Mouse (Mus musculus) hindbrain, embryonic 11.5 days (tissue): ENCODE results near the gene Fam185a. TPM values are rescaled to one million over a fixed set of nuclear protein-coding genes. Genes with fewer than 3 reads are reported as not detected.

ENCODE experiments used
- ATAC-seq: fragments of 200-750 bp; cut with Nextera tagmentation; 2 replicates; pipeline ENCODE4 v1.8.0; 2017; ENCODE audit warnings: mild to moderate bottlenecking, moderate TSS enrichment, moderate library complexity; ENCODE audit not compliant: low FRiP score
- DNase-seq: peaks from one replicate; pipeline ENCODE4 v3.0.0-alpha.2; 2015; ENCODE audit warnings: low spot score
- H3K27ac ChIP-seq: fragments of 300-500 bp; sonication (generic); 2 replicates; pipeline ENCODE4 v1.5.1; 2014; ENCODE audit warnings: mild to moderate bottlenecking, low read depth, low read length
- H3K27me3 ChIP-seq: fragments of 300-500 bp; sonication (generic); 2 replicates; pipeline ENCODE4 v1.6.1; 2014; ENCODE audit warnings: mild to moderate bottlenecking, low read length, moderate library complexity, mixed read lengths; ENCODE audit not compliant: control insufficient read depth, insufficient read depth
- H3K36me3 ChIP-seq: fragments of 300-500 bp; sonication (generic); 2 replicates; pipeline ENCODE4 v1.6.1; 2014; ENCODE audit warnings: mild to moderate bottlenecking, low read length, moderate library complexity, mixed read lengths; ENCODE audit not compliant: control insufficient read depth, insufficient read depth
- H3K4me1 ChIP-seq: fragments of 300-500 bp; sonication (generic); replicated peaks from 2 replicates; pipeline ENCODE4 v1.6.1; 2014; ENCODE audit warnings: low read length, mixed read lengths; ENCODE audit not compliant: control insufficient read depth, insufficient read depth
- H3K4me2 ChIP-seq: fragments of 300-500 bp; sonication (generic); replicated peaks from 2 replicates; pipeline ENCODE4 v1.6.1; 2014; ENCODE audit warnings: mild to moderate bottlenecking, low read depth, low read length
- H3K4me3 ChIP-seq: fragments of 300-500 bp; sonication (generic); 2 replicates; pipeline ENCODE4 v1.5.1; 2014; ENCODE audit warnings: low read depth, low read length
- H3K9ac ChIP-seq: fragments of 300-500 bp; sonication (generic); 2 replicates; pipeline ENCODE4 v1.6.1; 2014; ENCODE audit warnings: low read depth, low read length
- H3K9me3 ChIP-seq: fragments of 300-500 bp; sonication (generic); 2 replicates; pipeline ENCODE4 v1.6.1; 2016; ENCODE audit warnings: low read length; ENCODE audit not compliant: control insufficient read depth
- WGBS: fragments of 180-500 bp; shearing (Covaris S2); extraction: QIAGEN DNeasy Blood & Tissue Kit; methylation state at CpG from one replicate; pipeline ENCODE4 v1.1.7; 2014; 5-methylcytosine and 5-hydroxymethylcytosine counted together
- polyA plus RNA-seq: library from polyadenylated mRNA; unstranded; fragments of >200 nt; fragmentation: Nextera tagmentation; extraction: Ambion mirVana; gene quantifications from 2 replicates; pipeline ENCODE4 v1.2.1, GENCODE M21; 2014

Gene Fam185a
- polyA plus RNA-seq, 1 experiment from 2014 or later = 5.7 TPM

- DNase-seq = no peak
- 98% methylated on average over 4 of the region's 4 CpGs for WGBS
Observed at GRCm38 (mm10) chr5:21386432-21386831, 38.3 kb upstream of the Fam185a start.

GRCm38 (mm10) chr5:21387340-21387739 is 37.4 kb upstream of the Fam185a start:
- no peaks in the 10 kb centered on the region for H3K36me3 ChIP-seq
- no peak overlapping the region for H3K9ac ChIP-seq
- no peaks in the 10 kb centered on the region for H3K9me3 ChIP-seq
- DNase-seq (no peak), ATAC-seq (no peak)
- no peak overlapping the region for H3K27ac ChIP-seq
- H3K4me1 ChIP-seq = no peaks in the 10 kb centered on the region
- H3K4me2 ChIP-seq = no peak overlapping the region
- H3K27me3 ChIP-seq = no peaks in the 10 kb centered on the region
- no peak overlapping the region for H3K4me3 ChIP-seq

More at GRCm38 (mm10) chr5:21386432-21386831, 38.3 kb upstream of the Fam185a start:
- Histone ChIP-seq H3K9ac (no peak overlapping the region), H3K4me3 (no peak overlapping the region), H3K27ac (no peak overlapping the region), H3K4me1 (no peaks in the 10 kb centered on the region), H3K27me3 (no peaks in the 10 kb centered on the region), H3K9me3 (no peaks in the 10 kb centered on the region), H3K4me2 (no peak overlapping the region), H3K36me3 (no peaks in the 10 kb centered on the region)
- no peak for ATAC-seq

GRCm38 (mm10) chr5:21388855-21389254 is 35.9 kb upstream of the Fam185a start:
- DNase-seq (no peak), ATAC-seq (no peak)
- 74% methylated on average over 4 of the region's 4 CpGs for WGBS
- no peak overlapping the region for H3K9ac ChIP-seq
- H3K27me3 ChIP-seq = no peaks in the 10 kb centered on the region
- H3K27ac ChIP-seq = no peak overlapping the region
- H3K4me3 ChIP-seq = no peak overlapping the region
- H3K4me1 ChIP-seq = no peaks in the 10 kb centered on the region
- no peaks in the 10 kb centered on the region for H3K36me3 ChIP-seq
- no peak overlapping the region for H3K4me2 ChIP-seq
- no peaks in the 10 kb centered on the region for H3K9me3 ChIP-seq

- no peak for ATAC-seq
- 70% methylated on average over 12 of the region's 13 CpGs for WGBS
Observed at GRCm38 (mm10) chr5:21391616-21392384, 33.0 kb upstream of the Fam185a start.

GRCm38 (mm10) chr5:21394562-21394961 is 30.2 kb upstream of the Fam185a start:
- no peak overlapping the region for H3K4me2 ChIP-seq
- H3K27ac ChIP-seq = no peak overlapping the region
- no peaks in the 10 kb centered on the region for H3K9me3 ChIP-seq
- ATAC-seq = no peak
- H3K9ac ChIP-seq = no peak overlapping the region
- no peaks in the 10 kb centered on the region for H3K4me1 ChIP-seq
- no peaks in the 10 kb centered on the region for H3K27me3 ChIP-seq
- no peaks in the 10 kb centered on the region for H3K36me3 ChIP-seq
- 77% methylated on average over 2 of the region's 2 CpGs for WGBS
- no peak for DNase-seq
- no peak overlapping the region for H3K4me3 ChIP-seq

More at GRCm38 (mm10) chr5:21391616-21392384, 33.0 kb upstream of the Fam185a start:
- no peak for DNase-seq
- no peak overlapping the region for H3K4me3 ChIP-seq
- H3K4me2 ChIP-seq = no peak overlapping the region
- no peaks in the 10 kb centered on the region for H3K4me1 ChIP-seq
- H3K27me3 ChIP-seq = no peaks in the 10 kb centered on the region
- H3K9ac ChIP-seq = no peak overlapping the region
- H3K9me3 ChIP-seq = no peaks in the 10 kb centered on the region
- H3K27ac ChIP-seq = no peak overlapping the region
- H3K36me3 ChIP-seq = no peaks in the 10 kb centered on the region

GRCm38 (mm10) chr5:21395205-21395840 is 29.4 kb upstream of the Fam185a start:
- ATAC-seq (no peak), DNase-seq (no peak)
- H3K9ac ChIP-seq = no peak overlapping the region
- H3K27me3 ChIP-seq = no peaks in the 10 kb centered on the region
- H3K4me2 ChIP-seq = no peak overlapping the region
- H3K4me3 ChIP-seq = no peak overlapping the region
- H3K27ac ChIP-seq = no peak overlapping the region
- no peaks in the 10 kb centered on the region for H3K36me3 ChIP-seq
- 60% methylated on average over 7 of the region's 7 CpGs for WGBS
- H3K9me3 ChIP-seq = no peaks in the 10 kb centered on the region
- no peaks in the 10 kb centered on the region for H3K4me1 ChIP-seq

GRCm38 (mm10) chr5:21411261-21411666 is 13.5 kb upstream of the Fam185a start:
- Histone ChIP-seq H3K36me3 (no peaks in the 10 kb centered on the region), H3K9ac (no peak overlapping the region), H3K9me3 (no peaks in the 10 kb centered on the region), H3K27ac (no peak overlapping the region), H3K4me1 (no peaks in the 10 kb centered on the region), H3K4me3 (no peak overlapping the region), H3K27me3 (no peaks in the 10 kb centered on the region), H3K4me2 (no peak overlapping the region)
- 87% methylated on average over 5 of the region's 5 CpGs for WGBS
- ATAC-seq (no peak), DNase-seq (no peak)

GRCm38 (mm10) chr5:21412056-21412455 is 12.7 kb upstream of the Fam185a start:
- no peak for DNase-seq
- WGBS = 73% methylated on average over 5 of the region's 5 CpGs

GRCm38 (mm10) chr5:21413322-21413721 is 11.4 kb upstream of the Fam185a start:
- Histone ChIP-seq H3K27ac (no peak overlapping the region), H3K4me2 (no peak overlapping the region), H3K4me3 (no peak overlapping the region), H3K27me3 (no peaks in the 10 kb centered on the region), H3K9ac (no peak overlapping the region), H3K36me3 (no peaks in the 10 kb centered on the region), H3K9me3 (no peaks in the 10 kb centered on the region), H3K4me1 (no peaks in the 10 kb centered on the region)
- WGBS = 90% methylated on average over 3 of the region's 3 CpGs
- no peak for DNase-seq
- no peak for ATAC-seq

More at GRCm38 (mm10) chr5:21412056-21412455, 12.7 kb upstream of the Fam185a start:
- Histone ChIP-seq H3K9me3 (no peaks in the 10 kb centered on the region), H3K36me3 (no peaks in the 10 kb centered on the region), H3K4me1 (no peaks in the 10 kb centered on the region), H3K9ac (no peak overlapping the region), H3K27ac (no peak overlapping the region), H3K27me3 (no peaks in the 10 kb centered on the region), H3K4me3 (no peak overlapping the region), H3K4me2 (no peak overlapping the region)
- ATAC-seq = no peak
